Mouse (Mus musculus) cortical plate, adult 2 months (tissue): ENCODE data around the gene Adtrp.

Experiments used
- CTCF ChIP-seq: fragments of 200-500 bp; IDR thresholded peaks from 2 replicates; pipeline ENCODE4 v1.5.1; 2011; ENCODE audit warnings: mild to moderate bottlenecking, control low read depth, low read length; ENCODE audit not compliant: insufficient read depth; ENCODE audit errors: extremely low read depth
- POLR2A ChIP-seq: fragments of 200-500 bp; IDR thresholded peaks from 2 replicates; pipeline ENCODE4 v1.6.1; 2011; ENCODE audit warnings: mild to moderate bottlenecking, low read length, control low read depth; ENCODE audit not compliant: insufficient read depth; ENCODE audit errors: extremely low read depth

DNA sequence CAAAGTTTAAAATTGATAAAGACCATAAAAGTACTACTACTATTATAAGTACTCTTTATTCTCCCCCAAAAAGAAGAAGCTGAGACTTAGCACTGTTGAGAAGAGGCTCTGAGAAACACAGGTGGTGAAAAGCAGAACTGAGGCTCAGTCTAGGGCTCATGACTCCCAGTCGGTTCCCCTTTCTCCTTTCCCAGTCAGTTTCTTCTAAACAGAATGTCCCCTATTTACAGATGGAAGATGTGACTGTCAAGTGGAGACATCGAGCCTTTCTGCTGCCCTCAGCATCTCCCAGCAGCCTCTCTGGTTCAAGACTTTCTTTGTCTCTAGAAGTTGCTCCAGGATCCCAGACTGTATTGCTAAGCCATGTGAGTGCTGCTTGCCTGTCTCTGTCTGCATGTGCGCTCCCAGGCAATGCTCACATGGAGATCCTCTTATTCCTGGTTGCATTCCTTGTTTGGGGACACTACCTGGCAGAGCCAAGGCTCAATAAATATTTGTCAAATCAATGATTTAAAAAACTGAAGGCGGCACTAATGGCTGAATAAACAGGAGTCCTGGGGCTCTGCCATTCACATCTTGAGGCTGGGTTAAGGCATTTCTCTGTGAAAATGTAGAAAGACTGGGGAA, 36.3 kb upstream of the Adtrp start:
- TF ChIP-seq CTCF, result no peak
- no peak for TF ChIP-seq POLR2A
